Mouse (Mus musculus): ENCODE measurements around the gene Zfp708. TPM values are rescaled to one million over a fixed set of nuclear protein-coding genes. Genes with fewer than 3 reads are reported as not detected.

The Zfp708 gene
- polyA plus RNA-seq, 1 experiment from 2014 or later = 4.5 TPM

DNA sequence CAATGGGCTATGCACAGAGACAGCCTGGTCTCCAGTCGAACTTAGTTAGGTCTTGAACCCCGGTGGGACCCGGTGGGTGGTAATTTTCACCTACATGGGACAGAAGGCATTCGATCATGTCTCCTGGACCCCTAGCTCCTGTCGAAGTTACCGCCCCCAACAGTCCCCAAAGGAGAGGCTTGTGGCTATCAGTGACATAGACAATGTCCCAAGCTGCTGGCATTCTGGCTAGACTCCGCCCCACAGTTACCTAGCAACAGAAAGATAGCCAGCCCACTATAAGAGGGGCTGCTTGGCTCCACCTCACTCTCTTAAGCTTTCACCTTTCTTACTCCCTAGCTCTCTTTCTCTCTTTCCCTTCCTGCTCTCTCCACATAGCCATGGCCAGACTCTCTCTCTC is 35.3 kb downstream of the Zfp708 start:
- Histone ChIP-seq H3K36me3 (ENCODE audit: control insufficient read depth, insufficient read depth, low read length) (no peaks in the 10 kb centered on the region), H3K4me1 (ENCODE audit: control insufficient read depth, insufficient read depth, low read length) (peaks cover 3% of the 10 kb centered on the region; the same call in 1 of the 2 replicates), H3K27ac (ENCODE audit: low read depth, low read length) (no peak overlapping the region), H3K4me3 (ENCODE audit: low read depth, low read length) (no peak overlapping the region), H3K27me3 (ENCODE audit: control insufficient read depth, insufficient read depth, low read length) (no peaks in the 10 kb centered on the region), H3K9ac (ENCODE audit: low read depth, low read length) (no peak overlapping the region), H3K9me3 (replicated peaks; ENCODE audit: control insufficient read depth, low read length) (0 out of 2 replicates have a peak, but pooled peaks cover 2% of the 10 kb centered on the region), H3K4me2 (no peak overlapping the region; the same call in 1 of the 2 replicates)
- no peak for ATAC-seq (replicated peaks; ENCODE audit: insufficient number of reproducible peaks, low FRiP score, low TSS enrichment)
- 36% methylated on average over 7 of the region's 7 CpGs for WGBS (ENCODE audit: insufficient replicate concordance)

DNA sequence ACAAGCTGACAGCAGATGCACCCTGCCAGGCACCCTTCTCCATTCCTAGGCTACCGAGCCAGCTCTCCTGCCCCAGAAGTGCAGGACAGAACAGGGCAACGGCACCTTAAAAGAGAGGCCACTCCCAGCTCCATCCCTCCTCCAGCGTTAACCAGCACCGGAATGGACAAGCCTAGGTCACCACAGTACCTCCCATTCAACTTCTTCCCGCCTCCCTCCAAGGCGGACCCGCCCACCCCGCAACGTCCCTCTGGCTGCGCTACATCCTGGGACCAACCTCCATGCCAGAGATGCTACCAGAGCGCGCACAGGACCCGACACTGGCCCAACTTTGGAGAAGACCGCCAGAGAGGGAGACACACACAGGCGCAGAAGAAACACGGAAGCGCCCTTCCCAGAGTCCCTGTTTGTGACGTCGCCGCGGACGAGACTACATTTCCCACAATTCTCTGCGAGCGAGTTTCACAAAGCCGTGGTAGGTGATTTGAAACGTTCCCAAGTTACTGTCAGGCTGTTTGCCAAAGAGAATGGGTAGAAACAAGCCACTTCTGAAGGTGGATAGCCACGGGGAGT is 36.9 kb downstream of the Zfp708 start, which contains the start of gene Zfp712:
TSS of gene Zfp712 (minus strand) at position 385 of the 573 bp plus-strand sequence.
- no peaks in the 10 kb centered on the region for H3K9me3 ChIP-seq (replicated peaks; ENCODE audit: control insufficient read depth, low read length)
- H3K4me2 ChIP-seq = peak within 1 kb of the TSS; percentile 86
- peak; percentile 94 for ATAC-seq (replicated peaks; ENCODE audit: insufficient number of reproducible peaks, low FRiP score, low TSS enrichment)
- WGBS (ENCODE audit: insufficient replicate concordance) = 1% methylated on average over 27 of the region's 27 CpGs
- H3K27ac ChIP-seq (ENCODE audit: low read depth, low read length) = peak within 1 kb of the TSS; percentile 87
- H3K4me1 ChIP-seq (ENCODE audit: control insufficient read depth, insufficient read depth, low read length) = peaks cover 3% of the 10 kb centered on the region; the same call in 1 of the 2 replicates
- H3K36me3 ChIP-seq (ENCODE audit: control insufficient read depth, insufficient read depth, low read length) = no peaks in the 10 kb centered on the region
- H3K4me3 ChIP-seq (ENCODE audit: low read depth, low read length) = peak within 1 kb of the TSS; percentile 71
- no peaks in the 10 kb centered on the region for H3K27me3 ChIP-seq (ENCODE audit: control insufficient read depth, insufficient read depth, low read length)
- H3K9ac ChIP-seq (ENCODE audit: low read depth, low read length) = peak within 1 kb of the TSS; percentile 74

DNA sequence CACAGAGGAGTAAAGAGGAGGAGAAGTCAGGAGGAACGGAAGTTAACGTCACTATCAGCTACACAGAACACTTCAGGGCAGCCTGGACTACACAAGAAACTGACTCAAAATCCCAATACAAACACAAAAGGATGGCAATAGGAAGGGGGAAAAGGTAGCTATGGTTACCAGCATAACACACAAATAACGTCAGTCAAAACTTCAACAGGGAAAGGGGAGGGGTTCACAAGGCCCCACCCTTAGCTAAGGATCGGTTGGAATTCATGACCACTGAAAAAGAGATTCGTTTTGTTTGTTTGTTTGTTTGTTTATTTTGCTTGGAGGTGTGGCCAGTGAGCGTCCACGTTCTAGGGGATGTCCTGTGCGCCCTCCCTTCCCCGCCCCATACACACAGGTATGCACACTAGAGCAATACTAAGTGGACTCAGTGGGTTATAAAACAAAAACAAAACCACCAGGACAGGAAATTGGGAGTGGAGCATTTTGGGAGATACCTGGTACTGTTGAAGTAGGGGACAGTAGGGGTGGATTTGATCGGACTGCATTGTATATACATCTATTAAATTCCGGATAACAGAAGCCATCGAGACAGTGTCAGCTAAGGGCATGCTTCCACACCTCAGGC is 37.5 kb downstream of the Zfp708 start:
- no peaks in the 10 kb centered on the region for H3K27me3 ChIP-seq (ENCODE audit: control insufficient read depth, insufficient read depth, low read length)
- peak overlapping the region; percentile 86 for H3K4me2 ChIP-seq
- no peaks in the 10 kb centered on the region for H3K9me3 ChIP-seq (replicated peaks; ENCODE audit: control insufficient read depth, low read length)
- peaks cover 3% of the 10 kb centered on the region; the same call in 1 of the 2 replicates for H3K4me1 ChIP-seq (ENCODE audit: control insufficient read depth, insufficient read depth, low read length)
- no peak for ATAC-seq (replicated peaks; ENCODE audit: insufficient number of reproducible peaks, low FRiP score, low TSS enrichment)
- no peaks in the 10 kb centered on the region for H3K36me3 ChIP-seq (ENCODE audit: control insufficient read depth, insufficient read depth, low read length)
- H3K4me3 ChIP-seq (ENCODE audit: low read depth, low read length) = peak overlapping the region; percentile 71
- peak overlapping the region; percentile 87; the same call in 1 of the 2 replicates for H3K27ac ChIP-seq (ENCODE audit: low read depth, low read length)
- 4% methylated on average over 12 of the region's 12 CpGs for WGBS (ENCODE audit: insufficient replicate concordance)
- H3K9ac ChIP-seq (ENCODE audit: low read depth, low read length) = peak overlapping the region; percentile 74

Other genes starting within 250 kb of the Zfp708 start
- 0.92 and 1.3 TPM in 2 replicates for gene Gm10767, start 193.1 kb downstream of the Zfp708 start, polyA plus RNA-seq (2014; fragmentation: Nextera tagmentation; extraction: Ambion mirVana)
- 2.2 and 2.5 TPM in 2 replicates for gene Zfp712, start 36.8 kb downstream of the Zfp708 start, polyA plus RNA-seq (2014; fragmentation: Nextera tagmentation; extraction: Ambion mirVana)
- 1.1 and 2.2 TPM in 2 replicates for gene Gm28557, start 10.6 kb upstream of the Zfp708 start, polyA plus RNA-seq (2014; fragmentation: Nextera tagmentation; extraction: Ambion mirVana)
- 0.37 and 0.87 TPM in 2 replicates for gene Rslcan18, start 18.3 kb upstream of the Zfp708 start, polyA plus RNA-seq (2014; fragmentation: Nextera tagmentation; extraction: Ambion mirVana)
- 1.7 and 1.8 TPM in 2 replicates for gene Zfp759, start 23.7 kb upstream of the Zfp708 start, polyA plus RNA-seq (2014; fragmentation: Nextera tagmentation; extraction: Ambion mirVana)
- gene Rsl1, start 75.2 kb upstream of the Zfp708 start, polyA plus RNA-seq (2014; fragmentation: Nextera tagmentation; extraction: Ambion mirVana) = 3.6 and 4.0 TPM in 2 replicates
- gene Zfp455, start 96.5 kb upstream of the Zfp708 start, polyA plus RNA-seq (2014; fragmentation: Nextera tagmentation; extraction: Ambion mirVana) = 0.73 and 1.6 TPM in 2 replicates
- 1.3 and 1.9 TPM in 2 replicates for gene Zfp458, start 180.5 kb upstream of the Zfp708 start, polyA plus RNA-seq (2014; fragmentation: Nextera tagmentation; extraction: Ambion mirVana)
- gene Zfp457, start 208.5 kb upstream of the Zfp708 start, polyA plus RNA-seq (2014; fragmentation: Nextera tagmentation; extraction: Ambion mirVana) = 0.46 TPM in 1 of 2 replicates, not detected in the other
- gene Zfp595, start 234.6 kb upstream of the Zfp708 start, polyA plus RNA-seq (2014; fragmentation: Nextera tagmentation; extraction: Ambion mirVana) = 1.7 and 2.1 TPM in 2 replicates